Mouse (Mus musculus): ENCODE data around the gene Spred2.

The Spred2 gene

DNA sequence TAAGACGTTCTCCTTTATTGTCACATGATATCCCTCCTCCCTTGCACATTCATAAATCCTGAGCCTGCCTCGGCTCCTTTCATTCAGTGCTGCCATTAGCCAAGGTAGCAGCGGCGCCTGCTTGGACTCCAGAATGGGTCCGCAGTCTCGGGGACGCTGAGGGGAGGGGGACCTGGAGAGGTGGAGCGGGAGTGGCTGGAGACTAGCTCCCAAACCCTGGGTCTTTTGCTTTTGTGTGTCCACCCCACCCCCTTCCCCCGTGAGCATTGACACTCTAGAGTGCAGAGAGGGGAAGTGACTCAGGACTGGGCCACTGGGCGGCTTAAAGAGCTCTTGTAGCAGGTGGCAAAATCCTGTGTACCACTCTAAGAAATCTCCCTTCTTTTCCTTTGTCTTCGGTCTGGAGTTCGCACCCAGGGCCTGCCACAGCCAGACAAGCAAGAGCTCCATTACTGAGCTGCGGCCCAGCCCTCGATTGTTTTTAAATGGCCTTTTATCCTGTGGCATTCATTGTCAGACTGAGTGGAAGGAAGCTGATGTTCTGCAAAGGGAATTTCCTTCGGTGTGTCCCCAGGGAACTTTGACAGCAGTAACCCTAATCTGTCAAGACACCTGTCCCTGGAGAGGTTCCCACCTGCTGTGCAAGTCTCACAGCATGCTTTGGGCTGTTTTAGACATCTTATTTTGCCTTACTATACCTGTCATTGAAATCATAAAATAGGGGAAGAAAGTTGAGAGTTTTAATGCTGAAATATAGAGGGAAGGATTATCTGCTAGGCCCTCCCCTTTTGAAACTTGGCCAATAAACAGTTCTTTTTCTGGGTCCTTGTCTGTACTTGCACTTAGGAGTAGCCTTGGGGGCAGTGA, 2.0 kb downstream of the Spred2 start:
- peak; percentile 70 to 73 for DNase-seq

DNA sequence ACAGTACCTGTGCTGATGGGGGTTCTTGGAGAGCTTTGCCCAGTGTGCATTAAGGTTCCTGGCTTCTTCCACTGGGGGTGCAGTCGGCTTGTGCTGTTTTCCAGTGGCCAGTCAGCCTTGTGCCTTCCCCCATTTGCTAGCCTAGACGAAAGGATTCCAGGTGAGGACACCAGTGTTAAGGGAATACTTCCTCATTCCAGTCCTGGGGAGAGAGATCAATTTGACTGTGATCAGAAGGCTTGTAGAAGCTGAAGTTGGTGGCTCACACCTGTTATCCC, 2.6 kb downstream of the Spred2 start:
- DNase-seq = peak; percentile 41 to 45

DNA sequence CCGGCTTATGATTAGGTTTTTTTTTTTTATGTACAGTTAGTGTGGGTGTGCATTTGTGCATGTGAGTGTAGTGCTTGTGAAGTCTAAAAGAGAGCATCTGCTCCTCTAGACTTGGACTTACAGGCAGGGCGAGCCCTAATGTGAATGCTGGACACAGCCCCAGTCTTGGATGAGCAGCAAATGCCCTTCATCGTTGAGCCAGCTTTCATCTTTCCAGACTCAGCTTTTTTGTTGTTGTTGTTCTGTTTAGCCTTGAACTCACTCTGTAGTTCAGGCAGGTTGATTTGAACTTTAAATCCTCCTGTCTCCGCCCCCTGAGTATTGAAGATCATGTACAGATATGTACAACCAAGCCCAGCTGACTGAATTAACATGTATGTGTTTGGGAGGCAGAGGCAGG, 4.5 kb downstream of the Spred2 start:
- DNase-seq = peak; percentile 46 to 62

DNA sequence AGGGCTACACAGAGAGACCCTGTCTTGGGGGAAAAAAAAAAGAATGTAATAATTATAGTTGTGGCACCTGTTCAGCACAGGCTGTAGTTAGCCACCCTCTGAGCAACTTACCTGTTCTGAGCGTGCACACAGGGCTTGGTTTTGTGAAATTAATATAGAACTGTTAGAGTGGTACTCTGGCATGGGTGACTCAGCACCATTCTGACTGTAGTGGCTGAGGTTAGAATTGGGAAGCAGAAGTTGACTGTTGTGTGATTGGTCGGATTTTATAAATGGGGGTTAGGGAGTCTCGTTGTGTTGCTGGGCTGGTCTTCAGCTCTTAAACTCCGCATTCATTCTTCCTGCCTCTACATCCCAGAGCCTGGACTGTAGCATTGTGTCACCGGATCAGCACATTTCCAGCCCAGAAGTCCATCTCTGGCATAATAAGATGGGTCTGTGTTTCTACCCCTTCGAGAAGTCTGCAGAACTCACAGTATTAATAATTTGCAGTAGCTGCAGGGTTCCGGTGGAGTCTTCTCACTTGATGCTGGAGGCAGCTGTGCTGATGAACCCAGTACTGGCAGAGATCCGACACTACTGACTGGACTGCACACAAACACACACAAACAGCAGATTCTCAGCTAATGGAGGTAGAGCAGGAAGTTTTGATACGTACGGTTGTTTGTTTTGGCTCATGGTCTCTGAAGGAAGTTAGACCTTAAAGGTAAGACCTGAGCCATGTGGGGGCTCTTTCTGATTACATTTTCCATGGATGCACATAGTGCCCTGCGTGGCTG, 5.1 kb downstream of the Spred2 start:
- DNase-seq = peak in 1 of 2 experiments; percentile 43

DNA sequence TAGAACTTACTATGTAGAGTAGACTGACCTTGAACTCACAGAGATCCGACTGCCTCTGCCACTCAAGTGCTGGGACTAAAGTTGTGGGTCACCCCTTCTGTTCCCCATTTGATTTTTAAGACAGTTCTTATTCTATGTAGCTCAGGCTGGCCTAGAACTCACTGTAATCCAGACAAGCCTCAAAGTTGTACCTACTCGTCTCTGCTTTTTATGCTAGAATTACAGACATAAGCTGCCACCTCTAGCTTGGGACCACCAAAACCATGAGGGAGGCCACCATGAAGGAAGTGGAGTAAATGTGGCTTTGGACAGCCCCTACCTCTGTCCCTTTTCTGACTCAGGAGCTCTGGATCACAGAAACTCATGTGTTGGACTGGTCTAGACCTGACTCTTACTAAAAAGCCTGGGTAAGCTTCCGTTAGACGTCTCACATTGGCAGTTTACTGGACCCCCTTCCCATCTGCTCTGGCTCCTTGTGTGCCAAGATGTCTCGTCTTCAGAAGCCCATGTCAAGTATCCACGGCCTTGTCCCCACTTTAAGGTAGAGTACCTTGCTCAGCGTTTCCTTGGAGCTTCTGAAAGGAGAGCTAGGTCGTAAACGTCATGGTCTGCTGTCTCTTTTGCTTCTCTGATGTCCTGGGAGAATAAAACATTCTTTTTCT, 7.5 kb downstream of the Spred2 start:
- DNase-seq = peak in 1 of 2 experiments; percentile 30

DNA sequence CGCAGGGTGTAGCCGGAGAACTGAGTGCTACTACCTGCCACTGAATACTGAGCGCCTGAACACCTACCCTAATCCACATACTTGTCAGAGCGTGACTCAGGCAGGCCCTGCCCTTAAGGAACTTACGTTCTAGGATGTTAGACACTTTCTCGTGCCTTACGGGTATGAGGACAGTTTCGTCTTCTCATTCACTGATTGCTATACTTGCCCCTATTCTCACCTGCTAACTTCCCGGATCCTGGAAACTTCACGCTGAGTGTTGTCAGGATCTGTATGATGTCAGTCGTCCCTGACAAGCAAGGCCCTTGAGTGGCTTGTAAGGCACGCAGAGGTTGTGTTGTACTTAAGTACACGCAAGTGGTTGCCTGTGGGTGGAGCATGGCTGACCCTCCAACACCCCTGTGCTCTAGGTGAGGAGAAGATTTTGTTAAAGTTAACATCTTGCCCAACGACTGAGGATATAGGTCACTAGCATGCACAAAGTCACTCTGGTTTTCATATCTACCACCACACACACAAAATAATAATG, 8.9 kb downstream of the Spred2 start:
- DNase-seq = peak in 1 of 2 experiments; percentile 37

DNA sequence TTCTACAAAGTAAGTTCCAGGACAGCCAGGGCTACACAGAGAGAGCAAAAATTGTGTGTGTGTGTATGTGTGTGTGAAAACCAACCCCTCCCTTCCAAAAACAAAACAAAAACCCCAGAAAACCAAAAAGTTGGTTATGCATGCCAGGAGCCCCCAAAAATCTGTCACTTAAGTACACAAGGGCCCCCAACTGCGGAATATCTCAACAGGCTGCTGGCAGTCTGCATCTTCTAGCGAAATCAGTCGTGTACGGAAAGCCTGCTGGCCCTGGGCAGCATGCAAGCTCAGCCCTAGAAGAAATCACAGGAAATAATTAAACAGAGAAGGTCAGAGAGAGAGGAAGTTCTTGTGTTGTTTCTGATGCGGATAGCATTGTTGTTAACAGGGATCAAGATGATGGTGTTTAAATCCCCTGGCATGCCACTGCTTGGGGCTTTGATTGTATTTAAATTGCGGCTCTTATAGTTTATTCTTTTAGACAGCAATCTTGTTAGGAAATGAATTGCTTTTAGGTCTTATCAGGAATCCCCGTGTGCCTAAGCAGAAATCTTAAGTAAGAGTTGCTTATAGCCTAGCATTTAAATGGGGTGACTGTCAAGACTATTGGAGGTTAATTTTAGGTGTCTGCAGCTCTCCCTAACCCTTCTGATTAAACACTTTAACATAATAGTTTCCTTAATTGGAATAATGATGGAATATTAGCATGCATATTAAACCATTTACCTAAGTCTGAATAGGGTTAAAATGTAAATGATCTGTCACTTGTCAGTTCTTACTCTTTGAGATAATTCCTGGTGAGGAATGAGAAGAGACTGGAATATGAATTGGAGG, 11.6 kb downstream of the Spred2 start:
- DNase-seq = peak in 1 of 2 experiments; percentile 43

DNA sequence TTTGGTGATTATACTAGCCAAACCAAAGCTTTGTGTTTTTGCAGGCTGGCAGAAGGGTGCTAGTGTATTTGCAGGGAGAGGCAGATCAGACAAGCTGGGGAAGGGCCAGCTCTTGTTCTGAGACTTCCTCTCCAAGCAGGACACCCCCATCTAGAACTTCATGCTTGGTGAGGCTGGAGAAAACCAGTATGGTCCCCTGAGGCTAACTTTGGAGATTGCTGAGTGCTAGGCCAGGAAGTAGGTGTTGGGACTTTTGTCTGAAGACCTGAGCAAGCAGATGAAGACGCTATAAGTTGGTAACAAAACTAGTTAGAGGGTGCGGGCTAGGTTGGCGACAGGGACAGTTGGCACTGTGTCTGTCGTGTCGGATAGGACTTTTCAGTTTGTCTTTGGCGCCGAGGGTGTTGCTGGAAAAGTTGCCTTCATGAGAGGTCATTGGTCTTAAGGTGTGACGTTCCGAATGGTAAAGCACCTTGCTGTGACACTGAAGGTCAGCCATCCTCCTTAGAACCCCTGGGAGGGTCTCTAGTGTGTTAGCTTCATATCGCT, 14.4 kb downstream of the Spred2 start:
- no peak for DNase-seq

DNA sequence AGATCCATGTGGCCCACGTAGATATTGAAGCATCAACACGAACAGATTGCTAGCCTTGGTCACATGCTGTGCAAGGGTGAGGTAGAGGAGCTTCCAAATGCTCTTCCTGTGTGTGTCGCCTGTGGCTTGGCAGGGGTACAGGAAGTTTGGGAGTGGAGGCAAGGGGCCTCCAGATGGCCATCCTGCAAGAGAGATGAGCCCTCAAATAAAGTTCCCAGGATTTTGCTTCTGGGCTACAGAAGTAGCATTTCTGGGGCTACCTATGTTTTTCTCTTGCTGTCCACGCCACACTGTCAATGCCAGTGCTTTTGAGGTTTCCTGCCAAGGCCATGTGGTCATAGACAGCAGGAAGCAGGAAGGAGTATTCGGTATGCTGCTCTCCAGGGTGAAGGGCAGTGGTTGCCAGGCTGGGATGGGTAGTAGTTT, 15.1 kb downstream of the Spred2 start:
- peak; percentile 94 to 97 for DNase-seq

DNA sequence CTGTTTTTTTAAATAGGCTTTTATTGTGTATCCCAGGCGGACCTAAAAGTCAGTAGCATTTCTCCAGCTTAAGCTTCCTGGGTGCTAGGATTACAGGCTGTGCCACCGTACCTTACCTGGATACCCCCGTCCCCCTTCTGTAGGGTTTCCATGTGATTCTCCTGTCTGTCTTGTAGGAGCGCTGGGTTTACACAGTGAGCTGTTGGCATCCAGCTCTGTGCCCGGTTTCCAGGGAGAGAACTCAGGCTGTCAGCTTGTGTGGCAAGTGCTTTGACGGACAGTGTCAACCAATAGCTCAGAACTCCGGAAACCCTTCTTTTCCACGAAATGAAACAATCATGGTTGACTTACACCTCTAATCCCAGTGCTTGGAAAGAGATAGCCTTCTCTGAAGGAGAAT, 15.7 kb downstream of the Spred2 start:
- peak; percentile 60 to 67 for DNase-seq

DNA sequence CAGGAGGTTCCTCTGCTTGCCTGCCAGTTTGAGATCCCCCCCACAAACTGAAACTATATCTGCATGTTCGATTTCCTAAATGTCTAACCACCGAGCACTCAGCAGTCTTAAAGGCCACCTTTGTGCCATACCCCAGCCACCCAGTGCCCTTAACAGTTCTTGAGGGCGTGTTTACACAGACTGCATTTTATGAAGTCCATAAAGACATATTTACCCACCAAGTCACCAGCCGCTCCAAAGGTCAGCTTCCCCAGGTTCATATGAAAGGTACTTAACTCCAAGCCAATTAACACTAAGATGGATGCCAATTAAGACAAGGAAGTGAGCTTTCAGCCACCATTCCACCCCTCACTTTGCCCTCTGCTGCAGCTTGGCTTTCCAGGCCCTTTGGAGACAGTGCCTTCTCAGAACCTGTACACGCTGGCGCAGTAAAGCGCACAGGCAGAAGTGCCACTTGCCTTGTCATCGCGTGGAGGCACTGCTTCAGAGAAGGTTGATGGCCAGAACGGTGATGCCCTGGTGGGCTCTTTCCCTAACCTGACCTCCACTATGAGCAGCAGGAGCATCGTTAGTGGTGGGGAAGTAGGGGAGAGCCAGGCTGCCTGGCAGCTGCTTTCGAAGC, 17.1 kb downstream of the Spred2 start:
- DNase-seq = no peak

DNA sequence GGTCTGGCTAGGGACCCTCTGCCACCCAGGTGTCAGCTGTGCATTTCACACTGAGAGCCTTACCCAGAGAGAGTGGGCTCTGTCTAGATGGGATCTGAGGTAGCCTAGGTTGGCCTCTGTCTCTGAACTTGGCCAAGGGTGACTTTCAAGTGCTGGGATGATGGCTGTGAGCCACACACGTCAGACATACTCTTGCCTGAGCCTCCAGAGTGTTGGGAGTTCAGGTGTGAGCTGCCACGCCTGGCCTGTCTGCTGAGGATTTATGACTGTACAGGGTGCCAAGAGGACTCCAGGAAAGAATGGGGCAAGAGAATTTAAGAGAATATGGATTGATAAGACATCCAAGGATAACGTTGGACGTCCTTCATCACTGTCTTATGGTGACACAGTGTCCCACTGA, 17.8 kb downstream of the Spred2 start:
- DNase-seq = no peak

DNA sequence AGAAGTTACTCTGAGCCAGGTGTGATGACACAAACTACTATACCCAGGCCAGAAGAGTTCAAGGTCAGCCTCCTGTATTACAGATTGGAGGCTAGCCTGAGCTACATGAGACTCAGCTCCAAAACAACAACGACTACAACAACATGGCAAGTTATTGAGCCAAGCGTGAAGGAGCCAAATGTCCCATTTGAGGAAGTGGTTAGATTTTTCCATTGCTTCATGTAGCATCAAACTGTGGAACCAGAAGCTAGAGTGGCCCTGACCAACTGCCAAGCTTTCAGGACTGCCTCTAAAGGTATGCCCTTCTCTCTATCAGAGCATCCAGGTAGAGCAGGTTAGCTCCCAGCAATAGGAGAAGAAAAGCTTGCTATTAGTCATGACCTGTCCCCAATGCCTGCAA, 19.6 kb downstream of the Spred2 start:
- DNase-seq = no peak

DNA sequence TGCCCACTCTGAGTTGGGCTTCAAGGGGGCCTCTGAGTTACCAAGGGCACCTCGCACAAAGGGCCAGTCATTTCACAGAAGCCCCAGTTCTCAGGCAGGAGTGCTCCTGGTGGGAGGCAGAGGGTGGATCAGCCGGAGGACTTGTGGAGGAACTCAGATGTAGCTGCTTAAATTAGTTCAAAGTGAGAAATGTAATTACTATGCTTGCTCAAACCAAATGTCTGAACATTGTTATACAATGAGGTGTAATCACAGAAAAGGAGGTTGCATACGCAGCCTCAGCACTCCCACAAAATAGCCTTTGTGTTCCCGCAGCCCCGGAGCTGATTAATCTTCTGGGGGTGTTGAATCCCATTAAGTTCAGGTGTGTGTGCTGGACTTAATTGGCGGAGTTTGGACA, 20.5 kb downstream of the Spred2 start:
- DNase-seq = no peak

DNA sequence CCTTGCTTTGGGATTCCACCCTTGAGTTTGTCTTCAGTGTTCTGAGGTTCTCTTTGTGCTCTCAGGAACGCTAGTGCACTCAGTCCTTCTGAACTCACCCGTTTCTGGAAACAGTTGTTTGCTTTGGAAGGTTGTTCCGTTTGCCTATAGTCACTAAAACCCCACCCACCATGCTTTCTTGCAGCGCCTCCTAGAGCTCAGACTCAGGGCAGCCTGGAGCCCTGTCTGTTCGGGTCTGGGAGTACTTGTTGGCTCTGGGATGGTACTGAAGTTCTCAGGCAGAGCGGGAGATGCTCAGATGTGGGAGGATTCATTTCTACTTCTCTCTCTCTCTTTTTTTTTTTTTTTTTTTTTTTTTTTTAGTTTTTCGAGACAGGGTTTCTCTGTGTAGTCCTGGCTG, 22.5 kb downstream of the Spred2 start:
- no peak for DNase-seq

DNA sequence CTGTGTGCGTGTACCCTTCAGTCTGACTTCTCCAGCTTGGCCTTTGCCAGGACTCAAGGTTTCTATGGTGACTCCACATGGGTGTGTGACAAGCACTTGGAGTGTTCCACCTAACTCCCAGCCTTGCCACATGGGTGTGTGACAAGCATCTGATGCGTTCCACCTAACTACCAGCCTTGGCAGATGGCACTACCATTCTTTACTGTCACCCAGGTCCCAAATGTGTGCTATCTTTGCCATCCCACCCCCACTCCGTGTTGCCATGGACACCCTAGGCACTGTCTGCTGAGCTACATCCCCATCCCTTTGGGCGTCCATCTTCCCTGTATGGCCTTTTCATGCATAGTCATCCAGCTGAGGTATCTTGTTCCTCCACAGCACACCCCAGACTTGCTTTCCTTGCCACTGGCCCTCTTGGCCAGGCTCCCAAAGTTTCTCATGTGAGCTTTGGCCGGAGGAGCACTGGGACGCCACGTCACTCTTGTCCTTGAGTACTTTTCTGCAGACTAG, 23.5 kb downstream of the Spred2 start:
- DNase-seq = no peak

DNA sequence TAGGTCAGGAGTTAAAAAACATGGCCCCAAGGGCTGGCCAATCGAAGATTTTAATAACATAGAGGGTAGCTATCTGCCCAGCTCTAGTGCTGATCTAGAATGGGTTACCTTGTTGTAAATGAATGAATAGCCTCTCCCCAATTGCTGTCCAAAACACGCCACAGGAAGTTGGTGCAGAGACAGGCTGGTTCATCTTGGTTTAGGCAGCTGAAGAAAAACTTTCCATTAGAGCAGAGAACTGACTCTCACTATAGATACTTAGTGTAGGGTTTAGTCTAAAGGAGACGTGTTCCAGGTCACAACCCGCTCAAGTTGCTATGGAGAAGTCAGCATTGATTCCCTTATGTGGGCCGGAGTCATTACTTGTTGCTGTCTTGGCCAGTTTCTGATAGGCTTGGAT, 25.6 kb downstream of the Spred2 start:
- DNase-seq = no peak

DNA sequence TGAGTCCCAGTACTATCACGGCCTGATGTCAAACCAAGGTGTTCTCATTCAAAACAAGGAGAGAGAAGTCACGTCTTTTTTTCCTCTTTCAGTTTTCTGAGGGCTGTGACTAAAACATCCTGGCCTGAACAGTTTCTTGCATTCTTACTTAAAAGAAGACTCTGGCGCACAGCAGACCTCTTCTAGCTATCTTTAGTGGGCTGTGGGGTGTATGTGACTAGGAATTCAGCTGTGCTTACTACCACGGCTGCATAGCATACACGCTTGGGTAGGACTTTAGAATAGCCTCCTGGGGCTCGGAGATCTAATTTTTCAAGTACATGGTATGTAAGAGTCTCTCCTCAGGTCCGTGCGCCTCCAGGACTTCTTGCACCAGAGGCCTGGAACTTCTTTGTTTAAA, 26.0 kb downstream of the Spred2 start:
- DNase-seq = no peak

DNA sequence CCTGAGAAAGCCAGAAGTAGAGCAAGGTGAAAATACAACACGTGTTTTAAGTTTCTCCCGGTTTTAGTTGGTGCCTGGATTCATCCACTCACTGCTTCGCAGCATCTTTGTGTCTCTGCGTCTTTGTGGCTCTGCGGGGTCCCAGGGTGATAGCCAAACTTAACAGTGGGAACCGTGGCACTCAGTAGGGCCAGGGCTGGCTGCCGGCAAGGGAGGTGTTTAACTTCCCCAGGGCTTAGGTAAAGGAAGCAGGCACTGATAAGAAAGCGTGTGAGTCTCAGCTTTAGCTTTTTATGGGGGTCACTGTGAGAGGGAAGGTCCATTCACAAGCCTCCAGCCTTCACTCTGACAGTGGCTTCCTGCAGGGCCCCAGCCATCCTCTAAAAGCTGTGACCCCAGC, 28.8 kb downstream of the Spred2 start:
- DNase-seq = peak in 1 of 2 experiments; percentile 56

DNA sequence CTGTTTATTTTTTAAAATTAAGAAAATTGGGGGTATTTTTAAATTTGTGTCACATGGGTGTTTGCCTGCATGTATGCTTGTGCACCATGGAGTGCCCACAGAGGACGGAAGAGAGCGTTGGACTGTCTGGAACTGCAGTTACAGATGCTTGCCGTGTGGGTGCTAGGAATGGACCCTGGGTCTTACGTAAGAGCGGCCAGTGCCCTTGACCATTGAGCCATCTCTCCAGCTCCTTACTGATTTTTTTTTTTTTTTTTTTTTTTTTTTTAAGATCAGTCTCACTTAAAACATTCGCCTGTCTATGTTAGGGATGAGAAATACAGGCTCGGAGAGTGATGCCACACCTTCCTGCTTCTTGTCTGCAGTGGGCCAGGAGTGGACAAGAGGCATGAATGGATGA, 29.7 kb downstream of the Spred2 start:
- DNase-seq = no peak

DNA sequence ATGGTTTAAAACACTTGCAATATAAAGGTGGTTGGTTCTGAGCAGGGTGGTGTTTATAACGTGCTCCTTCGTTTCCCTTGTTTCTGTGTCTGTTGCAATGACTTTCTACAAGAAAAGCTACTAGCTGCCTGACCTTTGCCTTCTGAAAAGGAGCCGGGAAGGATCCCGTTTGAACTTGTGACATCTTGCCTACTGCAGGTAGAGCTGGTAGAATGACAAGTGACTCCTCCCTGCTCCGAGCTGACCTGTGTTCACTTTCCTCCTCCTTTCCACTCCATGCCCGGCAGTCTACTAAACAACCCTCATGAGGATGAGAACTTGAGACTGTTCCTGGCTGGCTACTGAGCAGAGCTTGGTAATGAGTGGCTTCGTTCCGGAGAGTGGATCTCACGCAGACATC, 30.9 kb downstream of the Spred2 start:
- DNase-seq = no peak

DNA sequence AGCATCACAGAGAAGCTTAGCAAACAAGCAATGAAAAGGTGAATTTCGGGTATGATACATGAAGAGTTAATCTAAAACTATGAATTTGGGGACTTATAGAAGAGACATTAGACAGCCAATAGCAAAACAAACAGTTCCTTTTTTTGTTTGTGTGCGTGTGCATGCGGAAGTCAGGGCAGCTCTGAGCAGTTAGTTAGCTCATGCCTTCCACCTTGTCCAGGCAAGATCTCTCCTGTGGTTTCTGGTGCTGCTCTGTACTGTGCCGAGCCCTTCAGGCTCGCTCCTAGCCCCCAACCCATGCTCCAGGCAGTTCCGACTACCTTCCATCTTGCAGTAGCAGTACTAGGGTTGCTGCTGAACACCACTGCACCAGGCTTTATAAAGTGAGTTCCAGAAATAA, 31.5 kb downstream of the Spred2 start:
- DNase-seq = no peak

Measured in cerebellum, adult 18-20 months (tissue).